Mouse (Mus musculus) liver, embryonic 13.5 days (tissue): ENCODE results near the gene Cbr2. TPM values are rescaled to one million over a fixed set of nuclear protein-coding genes. Genes with fewer than 3 reads are reported as not detected.
A peak's percentile ranks its signal among the peaks of the same experiment; 100 is the strongest.
"Not testable (repeated sequence)": the region's sequence is repeated elsewhere in the genome, so short reads cannot be mapped to it uniquely, and the experiment has no call there.

Experiments
- ATAC-seq: fragments of 200-750 bp; cut with Nextera tagmentation; 2 replicates; pipeline ENCODE4 v1.8.0; 2017; ENCODE audit warnings: low read depth, mild to moderate bottlenecking, moderate number of reproducible peaks, moderate library complexity
- DNase-seq: peaks from one replicate; pipeline ENCODE4 v3.0.0; 2022
- H3K27ac ChIP-seq: fragments of 300-500 bp; sonication (generic); 2 replicates; pipeline ENCODE4 v1.5.1; 2015; ENCODE audit warnings: moderate library complexity, mild to moderate bottlenecking, inconsistent platforms
- H3K27me3 ChIP-seq: fragments of 300-500 bp; sonication (generic); 2 replicates; pipeline ENCODE4 v1.6.1; 2015; ENCODE audit warnings: mild to moderate bottlenecking, inconsistent platforms
- H3K36me3 ChIP-seq: fragments of 300-500 bp; sonication (generic); 2 replicates; pipeline ENCODE4 v1.6.1; 2015; ENCODE audit warnings: mild to moderate bottlenecking, inconsistent platforms
- H3K4me1 ChIP-seq: fragments of 300-500 bp; sonication (generic); replicated peaks from 2 replicates; pipeline ENCODE4 v1.6.1; 2015; ENCODE audit warnings: inconsistent platforms
- H3K4me2 ChIP-seq: fragments of 300-500 bp; sonication (generic); 2 replicates; pipeline ENCODE4 v1.6.1; 2015; ENCODE audit warnings: inconsistent platforms, mild to moderate bottlenecking, moderate library complexity
- H3K4me3 ChIP-seq: fragments of 300-500 bp; sonication (generic); replicated peaks from 2 replicates; pipeline ENCODE4 v1.5.1; 2015; ENCODE audit warnings: mild to moderate bottlenecking, inconsistent platforms
- H3K9ac ChIP-seq: fragments of 300-500 bp; sonication (generic); 2 replicates; pipeline ENCODE4 v1.6.1; 2015; ENCODE audit warnings: mild to moderate bottlenecking, inconsistent platforms
- H3K9me3 ChIP-seq: fragments of 300-500 bp; sonication (generic); replicated peaks from 2 replicates; pipeline ENCODE4 v1.6.1; 2016; ENCODE audit warnings: inconsistent platforms
- WGBS: fragments of 180-500 bp; shearing (Covaris S2); methylation state at CpG from one replicate; pipeline ENCODE4 v1.1.7; 2015; ENCODE audit not compliant: insufficient replicate concordance; 5-methylcytosine and 5-hydroxymethylcytosine counted together
- polyA plus RNA-seq: library from polyadenylated mRNA; unstranded; fragments of >200 nt; fragmentation: Nextera tagmentation; extraction: Ambion mirVana; gene quantifications from 2 replicates; pipeline ENCODE4 v1.2.1, GENCODE M21; 2015

Cbr2 gene
- polyA plus RNA-seq, 1 experiment from 2014 or later, result 0.22 TPM

DNA sequence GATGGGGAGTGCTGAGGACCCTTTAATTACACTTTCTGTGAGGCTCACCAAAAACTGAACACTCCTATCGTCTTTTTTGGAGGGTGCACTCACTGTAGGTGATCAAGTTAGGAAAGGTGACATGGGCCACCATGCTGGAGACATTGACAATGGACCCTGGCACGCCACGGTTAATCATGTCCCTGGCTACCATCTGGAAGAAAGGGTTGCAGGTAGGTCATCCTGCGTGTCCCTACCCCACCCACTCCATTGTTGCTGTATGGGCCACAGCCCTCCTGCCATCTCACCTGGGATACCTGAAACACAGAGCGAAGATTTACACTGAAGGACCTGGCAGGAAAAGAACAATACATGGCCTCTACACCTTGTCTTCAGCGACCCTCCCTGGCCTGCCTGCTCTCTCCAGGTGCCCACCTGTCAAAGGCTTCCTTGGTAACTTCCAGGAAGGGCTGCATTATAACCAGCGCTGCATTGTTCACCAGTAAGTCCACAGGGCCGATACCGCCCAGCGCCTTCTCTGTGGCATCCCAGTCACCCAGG, 1.5 kb downstream of the Cbr2 start:
- no peak overlapping the region for H3K9ac ChIP-seq

DNA sequence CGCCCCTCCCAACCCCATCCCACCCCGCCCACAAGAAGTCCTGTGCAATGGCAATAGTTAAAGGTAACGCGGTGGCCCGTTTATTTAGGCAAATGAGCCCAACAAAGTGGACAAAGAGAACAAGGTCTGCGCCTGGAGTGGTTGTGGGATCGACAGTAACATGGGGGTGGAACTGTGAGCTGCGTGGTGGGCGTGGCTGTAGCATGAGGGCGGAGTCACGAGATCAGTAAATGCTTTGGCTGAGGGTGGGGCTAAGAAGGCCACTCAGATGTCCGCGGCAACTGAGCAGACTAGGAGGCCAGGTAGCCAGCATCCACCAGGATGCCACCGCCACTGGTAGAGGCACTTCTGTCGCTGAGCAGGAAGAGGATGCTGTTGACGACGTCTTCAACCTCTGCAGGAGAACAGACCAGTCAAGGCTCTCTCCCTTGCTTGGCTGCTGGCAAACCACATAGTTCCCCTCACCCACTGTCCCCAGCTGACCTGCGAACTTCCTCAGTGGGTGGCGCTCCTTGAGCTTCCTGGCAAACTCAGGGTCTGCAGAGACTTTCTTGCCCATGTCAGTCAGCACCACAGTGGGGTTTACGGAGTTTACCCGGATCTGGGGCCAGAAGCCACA, 2.4 kb downstream of the Cbr2 start:
- WGBS, result 3% methylated on average over 17 of the region's 21 CpGs
- not testable (repeated sequence) for H3K9ac ChIP-seq
- H3K27me3 ChIP-seq, result peaks cover 37% of the 10 kb centered on the region

More for the DNA sequence above, 1.5 kb downstream of the Cbr2 start:
- WGBS, result 70% methylated on average over 10 of the region's 10 CpGs
- H3K36me3 ChIP-seq, result no peaks in the 10 kb centered on the region
- peaks cover 21% of the 10 kb centered on the region for H3K4me1 ChIP-seq
- H3K4me3 ChIP-seq, result no peak overlapping the region
- H3K27ac ChIP-seq, result no peak overlapping the region
- no peak for DNase-seq
- no peak for ATAC-seq
- no peak overlapping the region for H3K4me2 ChIP-seq
- H3K9me3 ChIP-seq, result no peaks in the 10 kb centered on the region
- peaks cover 35% of the 10 kb centered on the region for H3K27me3 ChIP-seq

DNA sequence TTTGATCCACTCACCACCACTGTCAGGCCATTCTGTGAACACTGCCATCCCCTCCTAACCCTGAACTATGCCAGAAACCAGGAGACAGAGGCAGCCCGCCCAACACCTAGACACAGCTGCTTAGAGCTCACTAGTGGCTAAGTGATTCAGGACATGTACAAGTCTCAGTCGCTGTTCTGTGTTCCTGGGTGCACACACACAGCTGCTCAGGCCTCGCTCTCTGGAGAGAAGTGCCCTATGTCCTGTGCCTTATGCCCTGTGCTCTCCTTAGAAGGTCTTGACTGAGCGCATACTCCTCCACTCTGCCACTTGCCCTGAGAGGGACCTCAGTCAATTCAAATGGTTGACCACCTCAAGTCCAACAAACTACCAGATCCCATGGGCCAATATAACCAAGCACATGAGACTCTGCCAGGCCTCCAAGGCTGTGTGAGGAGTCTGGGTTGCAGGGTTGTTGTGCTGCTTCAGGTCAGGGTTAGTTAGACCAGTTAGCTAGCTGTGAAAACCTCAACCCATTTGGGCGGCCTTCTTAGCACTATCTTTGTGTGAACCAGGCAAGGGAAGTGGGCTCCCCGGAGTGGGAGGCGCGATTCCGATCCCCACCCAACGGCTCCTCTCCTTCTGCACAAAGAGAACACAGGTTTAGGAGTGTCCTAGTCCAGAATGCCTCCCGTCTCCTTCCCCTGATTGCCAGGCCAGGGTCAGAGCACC, 3.2 kb downstream of the Cbr2 start:
- ATAC-seq, result no peak
- Histone ChIP-seq H3K27ac (no peak overlapping the region), H3K4me3 (no peak overlapping the region), H3K36me3 (no peaks in the 10 kb centered on the region), H3K4me1 (peaks cover 21% of the 10 kb centered on the region), H3K9ac (no peak overlapping the region), H3K27me3 (peaks cover 37% of the 10 kb centered on the region), H3K9me3 (no peaks in the 10 kb centered on the region), H3K4me2 (peak overlapping the region; percentile 37)
- WGBS, result 66% methylated on average over 11 of the region's 11 CpGs
- DNase-seq, result no peak

More for the DNA sequence above, 2.4 kb downstream of the Cbr2 start:
- ATAC-seq (peak; percentile 27; the same call in 1 of the 2 replicates), DNase-seq (peak; percentile 63)
- Histone ChIP-seq H3K4me1 (peaks cover 21% of the 10 kb centered on the region), H3K4me2 (peak overlapping the region; percentile 37)
- H3K4me3 ChIP-seq, H3K36me3 ChIP-seq, H3K9me3 ChIP-seq, H3K27ac ChIP-seq: not testable (repeated sequence)

DNA sequence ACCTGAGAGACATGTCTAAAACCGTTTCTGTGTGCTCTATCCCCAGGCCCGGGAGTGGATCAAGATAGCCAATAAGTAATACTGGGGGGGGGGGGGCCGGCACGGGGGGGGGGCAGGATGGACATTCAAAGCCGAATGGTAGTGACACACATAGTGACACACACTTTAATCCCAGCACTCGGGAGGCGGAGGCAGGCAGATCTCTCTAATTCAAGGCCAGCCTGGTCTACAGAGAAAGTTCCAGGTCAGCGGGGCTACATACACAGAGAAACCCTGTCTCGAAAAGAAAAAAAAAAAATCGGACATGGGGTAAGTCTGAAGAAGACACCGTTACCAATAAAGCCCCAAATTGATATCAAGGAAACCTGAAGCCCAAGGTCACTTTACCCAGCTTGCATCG, 4.3 kb downstream of the Cbr2 start:
- Histone ChIP-seq H3K9ac (no peak overlapping the region), H3K4me1 (peaks cover 21% of the 10 kb centered on the region), H3K27me3 (peaks cover 46% of the 10 kb centered on the region), H3K4me3 (0 out of 2 replicates have a peak overlapping the region, but pooled peaks have one; percentile 67), H3K4me2 (peak overlapping the region; percentile 86), H3K9me3 (no peaks in the 10 kb centered on the region), H3K27ac (no peak overlapping the region), H3K36me3 (no peaks in the 10 kb centered on the region)
- WGBS, result 44% methylated on average over 12 of the region's 12 CpGs
- ATAC-seq (no peak), DNase-seq (no peak)

DNA sequence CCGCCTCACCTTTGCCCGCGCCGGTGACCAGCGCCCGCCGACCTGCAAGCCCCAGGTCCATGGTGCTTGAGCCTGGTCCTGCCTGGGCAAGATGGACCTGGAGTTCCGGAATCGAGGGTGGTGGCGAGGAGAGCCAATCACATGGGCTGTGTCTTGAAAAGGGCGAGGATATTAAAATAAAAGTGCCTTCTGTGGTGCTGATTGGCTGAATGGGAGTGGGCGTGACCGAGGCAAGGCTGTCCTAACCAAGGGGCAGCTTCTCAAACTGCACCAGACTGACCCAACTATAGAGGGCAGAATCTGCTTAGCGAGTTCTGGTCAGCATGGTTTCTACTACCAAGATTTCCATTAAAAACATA, 4.8 kb downstream of the Cbr2 start, which contains the start of gene Dcxr:
Gene Dcxr (minus strand): TSS at position 113 of the 359 bp plus-strand sequence.
- H3K27me3 ChIP-seq, result peaks cover 47% of the 10 kb centered on the region
- WGBS, result under 1% methylated on average over 14 of the region's 14 CpGs
- peak within 1 kb of the TSS; percentile 73 for H3K9ac ChIP-seq
- H3K4me3 ChIP-seq, result peak within 1 kb of the TSS; percentile 67
- H3K4me1 ChIP-seq, result peaks cover 23% of the 10 kb centered on the region
- peak; percentile 81 for DNase-seq
- H3K36me3 ChIP-seq, result no peaks in the 10 kb centered on the region
- no peaks in the 10 kb centered on the region for H3K9me3 ChIP-seq
- peak; percentile 88 for ATAC-seq
- peak within 1 kb of the TSS; percentile 86 for H3K4me2 ChIP-seq
- no peak within 1 kb of the TSS for H3K27ac ChIP-seq

GRCm38 (mm10) chr11:120726243-120727168, 5.4 kb downstream of the Cbr2 start:
- WGBS, result 22% methylated on average over 34 of the region's 36 CpGs
- Histone ChIP-seq H3K36me3 (no peaks in the 10 kb centered on the region), H3K4me2 (peak overlapping the region; percentile 86), H3K9me3 (no peaks in the 10 kb centered on the region), H3K27me3 (peaks cover 48% of the 10 kb centered on the region), H3K27ac (no peak overlapping the region), H3K9ac (peak overlapping the region; percentile 73), H3K4me3 (peak overlapping the region; percentile 67), H3K4me1 (peaks cover 29% of the 10 kb centered on the region)
- peak; percentile 57 for ATAC-seq
- no peak for DNase-seq

- peaks cover 32% of the 10 kb centered on the region for H3K4me1 ChIP-seq
- ATAC-seq (no peak), DNase-seq (no peak)
- no peak overlapping the region for H3K4me3 ChIP-seq
- H3K9ac ChIP-seq, result no peak overlapping the region
- H3K4me2 ChIP-seq, result no peak overlapping the region
- peaks cover 10% of the 10 kb centered on the region; the same call in 1 of the 2 replicates for H3K36me3 ChIP-seq
- no peaks in the 10 kb centered on the region for H3K9me3 ChIP-seq
- H3K27ac ChIP-seq, result no peak overlapping the region
- peaks cover 54% of the 10 kb centered on the region for H3K27me3 ChIP-seq
- 81% methylated on average over 7 of the region's 7 CpGs for WGBS
Observed at GRCm38 (mm10) chr11:120723509-120723908, 8.4 kb downstream of the Cbr2 start.

DNA sequence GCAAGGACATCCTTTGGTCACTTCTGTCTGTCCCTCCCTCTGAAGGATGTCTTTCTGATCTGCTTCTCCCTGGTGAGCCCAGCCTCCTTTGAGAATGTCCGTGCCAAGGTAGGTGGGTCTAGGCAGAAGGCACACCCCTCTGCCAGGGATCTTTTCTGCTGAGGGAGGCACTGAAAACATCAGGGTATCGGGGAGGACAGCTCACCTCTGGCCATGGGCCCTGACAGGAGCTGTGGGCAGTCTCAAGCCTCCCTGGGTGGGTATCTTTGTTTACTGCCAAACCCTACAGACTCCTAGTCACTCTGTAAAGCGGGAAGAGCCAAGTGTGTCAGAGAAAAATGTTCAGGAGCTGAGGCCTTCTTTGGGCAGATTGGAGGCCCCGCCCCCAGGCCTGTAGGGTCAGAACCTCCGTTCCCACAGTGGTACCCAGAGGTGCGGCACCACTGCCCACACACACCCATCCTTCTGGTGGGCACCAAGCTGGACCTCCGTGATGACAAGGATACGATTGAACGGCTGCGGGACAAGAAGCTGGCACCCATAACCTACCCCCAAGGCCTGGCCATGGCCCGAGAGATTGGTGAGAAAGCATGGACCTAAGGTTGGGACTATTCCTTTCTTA, 9.0 kb downstream of the Cbr2 start:
- Histone ChIP-seq H3K9ac (no peak overlapping the region), H3K4me1 (peaks cover 32% of the 10 kb centered on the region), H3K9me3 (no peaks in the 10 kb centered on the region), H3K36me3 (peaks cover 16% of the 10 kb centered on the region; the same call in 1 of the 2 replicates), H3K27me3 (peaks cover 52% of the 10 kb centered on the region), H3K27ac (no peak overlapping the region), H3K4me3 (no peak overlapping the region), H3K4me2 (no peak overlapping the region)
- 76% methylated on average over 11 of the region's 11 CpGs for WGBS
- ATAC-seq (no peak), DNase-seq (no peak)

GRCm38 (mm10) chr11:120722067-120722630, 9.8 kb downstream of the Cbr2 start:
- no peak for ATAC-seq
- 21% methylated on average over 21 of the region's 21 CpGs for WGBS
- Histone ChIP-seq H3K36me3 (peaks cover 22% of the 10 kb centered on the region; the same call in 1 of the 2 replicates), H3K4me1 (peaks cover 32% of the 10 kb centered on the region), H3K4me3 (peak overlapping the region; percentile 58), H3K9ac (peak overlapping the region; percentile 61), H3K27me3 (peaks cover 52% of the 10 kb centered on the region), H3K4me2 (peak overlapping the region; percentile 81), H3K9me3 (no peaks in the 10 kb centered on the region), H3K27ac (no peak overlapping the region)
- no peak for DNase-seq
